ENCODE assay signal across 7 mouse cellular contexts in genomic region chr5:89881425-89881824, GRCm38 (mm10). TPM values are rescaled to one million over a fixed set of nuclear protein-coding genes. Genes with fewer than 3 reads are reported as not detected.
A peak's percentile ranks its signal among the peaks of the same experiment; 100 is the strongest.
DNase-seq lines count a peak whose midpoint lies in the region; ATAC-seq lines count a peak whose summit lies in the region.

No protein-coding gene starts in this region.

- no peaks in the 10 kb centered on the region for H3K36me3 ChIP-seq in neural tube, embryonic 11.5 days (ENCODE audit: control insufficient read depth, insufficient read depth, low read length)
- H3K36me3 ChIP-seq in hindbrain, embryonic 10.5 days, result peaks cover 3% of the 10 kb centered on the region; the same call in 1 of the 2 replicates
- no peaks in the 10 kb centered on the region for H3K36me3 ChIP-seq in liver, embryonic 13.5 days

- no peaks in the 10 kb centered on the region; the same call in 1 of the 2 replicates for H3K4me1 ChIP-seq in neural tube, embryonic 11.5 days (ENCODE audit: control insufficient read depth, insufficient read depth, low read length)
- H3K4me1 ChIP-seq in hindbrain, embryonic 10.5 days (replicated peaks), result peaks cover 19% of the 10 kb centered on the region
- peaks cover 30% of the 10 kb centered on the region for H3K4me1 ChIP-seq in liver, embryonic 13.5 days (replicated peaks)

- ATAC-seq in neural tube, embryonic 11.5 days (ENCODE audit: insufficient read depth, low FRiP score, low TSS enrichment), result no peak
- ATAC-seq in liver, embryonic 13.5 days (ENCODE audit: low read depth), result no peak

- WGBS in neural tube, embryonic 11.5 days, result 48% methylated on average over 4 of the region's 4 CpGs
- WGBS in hindbrain, embryonic 10.5 days, result 34% methylated on average over 4 of the region's 4 CpGs
- WGBS in liver, embryonic 13.5 days (ENCODE audit: insufficient replicate concordance), result 18% methylated on average over 4 of the region's 4 CpGs

- no peak overlapping the region for H3K27ac ChIP-seq in neural tube, embryonic 11.5 days (ENCODE audit: low read depth, low read length)
- H3K27ac ChIP-seq in hindbrain, embryonic 10.5 days, result no peak overlapping the region
- H3K27ac ChIP-seq in liver, embryonic 13.5 days, result no peak overlapping the region

- H3K9ac ChIP-seq in neural tube, embryonic 11.5 days (ENCODE audit: low read length), result no peak overlapping the region
- H3K9ac ChIP-seq in liver, embryonic 13.5 days, result no peak overlapping the region

- no peak overlapping the region; the same call in 1 of the 2 replicates for H3K4me3 ChIP-seq in neural tube, embryonic 11.5 days (ENCODE audit: low read depth, low read length)
- H3K4me3 ChIP-seq in hindbrain, embryonic 10.5 days, result peak overlapping the region; percentile 79; the same call in 1 of the 2 replicates
- H3K4me3 ChIP-seq in liver, embryonic 13.5 days (replicated peaks), result peak overlapping the region; percentile 67

- peak overlapping the region; percentile 100 for H3K4me2 ChIP-seq in neural tube, embryonic 11.5 days (ENCODE audit: low read depth)
- H3K4me2 ChIP-seq in liver, embryonic 13.5 days, result peak overlapping the region; percentile 96

- no peaks in the 10 kb centered on the region for H3K27me3 ChIP-seq in neural tube, embryonic 11.5 days (ENCODE audit: control insufficient read depth, insufficient read depth, low read length)
- peaks cover 17% of the 10 kb centered on the region; the same call in 1 of the 2 replicates for H3K27me3 ChIP-seq in hindbrain, embryonic 10.5 days (ENCODE audit: insufficient read depth, poor library complexity, severe bottlenecking)
- H3K27me3 ChIP-seq in liver, embryonic 13.5 days, result no peaks in the 10 kb centered on the region

- DNase-seq in neural tube, embryonic 11.5 days (ENCODE audit: low spot score), result no peak
- no peak for DNase-seq in neural tube, embryonic 10.5 days (ENCODE audit: extremely low spot score, low spot score)
- no peak for DNase-seq in hindbrain, embryonic 10.5 days (ENCODE audit: low spot score)
- DNase-seq in liver, embryonic 13.5 days, result no peak
- no peak for DNase-seq in frontal cortex, postnatal 25 days (ENCODE audit: low spot score in 2 of 2)
- DNase-seq in right cerebral cortex, adult 18-20 months, result no peak
- no peak for DNase-seq in ovary, postnatal 14 days (ENCODE audit: low spot score)

- no peaks in the 10 kb centered on the region for H3K9me3 ChIP-seq in neural tube, embryonic 11.5 days (ENCODE audit: control insufficient read depth, low read length)
- peaks cover 6% of the 10 kb centered on the region for H3K9me3 ChIP-seq in hindbrain, embryonic 10.5 days
- H3K9me3 ChIP-seq in liver, embryonic 13.5 days (replicated peaks), result no peaks in the 10 kb centered on the region

RNA-seq across cellular contexts. Expression of gene Adamts3, which starts 1.7 kb away (rescaled TPM):
- 4.0 and 6.4 TPM in 2 replicates for polyA plus RNA-seq in neural tube, embryonic 11.5 days (2014; fragmentation: Nextera tagmentation; extraction: Ambion mirVana)
- 3.0 and 4.3 TPM in 2 replicates for polyA plus RNA-seq in hindbrain, embryonic 10.5 days (2016; fragmentation: Nextera tagmentation; extraction: Ambion mirVana)
- polyA plus RNA-seq in liver, embryonic 13.5 days (2015; fragmentation: Nextera tagmentation; extraction: Ambion mirVana), result 1.2 and 1.7 TPM in 2 replicates
